Mouse (Mus musculus) ES-Bruce4 (cell line): ENCODE measurements around the gene Plekhm3. TPM values are rescaled to one million over a fixed set of nuclear protein-coding genes. Genes with fewer than 3 reads are reported as not detected.

Experiments used
- H3K27ac ChIP-seq: 2 replicates; pipeline ENCODE4 v1.5.1; 2012; ENCODE audit warnings: low read length, inconsistent platforms; ENCODE audit not compliant: insufficient read depth
- H3K27me3 ChIP-seq: 2 replicates; pipeline ENCODE4 v1.6.1; 2012; ENCODE audit warnings: mild to moderate bottlenecking, low read length, inconsistent platforms; ENCODE audit not compliant: control insufficient read depth, poor library complexity, insufficient read depth, severe bottlenecking
- H3K36me3 ChIP-seq: 2 replicates; pipeline ENCODE4 v1.6.1; 2012; ENCODE audit warnings: inconsistent platforms, mild to moderate bottlenecking, low read length, moderate library complexity; ENCODE audit not compliant: control insufficient read depth, poor library complexity, insufficient read depth, severe bottlenecking
- H3K4me1 ChIP-seq: one replicate; pipeline ENCODE4 v1.8.1; 2011; ENCODE audit warnings: low read length; ENCODE audit not compliant: control insufficient read depth, insufficient read depth
- H3K4me3 ChIP-seq: 2 replicates; pipeline ENCODE4 v1.5.1; 2011; ENCODE audit warnings: low read depth, mild to moderate bottlenecking, low read length
- H3K9ac ChIP-seq: 2 replicates; pipeline ENCODE4 v1.6.1; 2012; ENCODE audit warnings: low read depth, mild to moderate bottlenecking, inconsistent platforms; ENCODE audit not compliant: poor library complexity, severe bottlenecking
- H3K9me3 ChIP-seq: replicated peaks from 2 replicates; pipeline ENCODE4 v1.6.1; 2012; ENCODE audit warnings: mild to moderate bottlenecking, low read length, inconsistent platforms; ENCODE audit not compliant: control insufficient read depth, poor library complexity, insufficient read depth, severe bottlenecking
- CTCF ChIP-seq: IDR thresholded peaks from one replicate; pipeline ENCODE4 v1.8.1; 2011; ENCODE audit warnings: low read depth, low read length
- EP300 ChIP-seq: IDR thresholded peaks from 2 replicates; pipeline ENCODE4 v1.6.1; 2011; ENCODE audit warnings: low read depth, low read length; ENCODE audit not compliant: insufficient read depth
- POLR2A ChIP-seq: IDR thresholded peaks from one replicate; pipeline ENCODE4 v1.8.1; 2011; ENCODE audit warnings: low read length; ENCODE audit not compliant: insufficient read depth
- polyA plus RNA-seq: library from polyadenylated mRNA; stranded (reverse); fragments of >200 nt; gene quantifications from 2 replicates; pipeline ENCODE4 v1.2.4, GENCODE M21; 2011; ENCODE audit warnings: low read depth; ENCODE audit not compliant: missing spikeins, insufficient read depth, insufficient read length

Gene Plekhm3
- polyA plus RNA-seq, 1 experiment: 9.5 TPM

GRCm38 (mm10) chr1:64811956-64812355 is 144.7 kb downstream of the Plekhm3 start:
- TF ChIP-seq POLR2A (no peak), CTCF (no peak), EP300 (no peak)
- H3K4me1 ChIP-seq: no peaks in the 10 kb centered on the region
- no peaks in the 10 kb centered on the region for H3K27me3 ChIP-seq
- H3K36me3 ChIP-seq: no peaks in the 10 kb centered on the region
- H3K9me3 ChIP-seq: no peaks in the 10 kb centered on the region
- H3K9ac ChIP-seq: no peak overlapping the region
- H3K27ac ChIP-seq: no peak overlapping the region
- H3K4me3 ChIP-seq: no peak overlapping the region

- no peak overlapping the region for H3K4me3 ChIP-seq
- TF ChIP-seq POLR2A: no peak
- TF ChIP-seq EP300: no peak
- no peak for TF ChIP-seq CTCF
- H3K36me3 ChIP-seq: no peaks in the 10 kb centered on the region
- no peak overlapping the region for H3K27ac ChIP-seq
- no peaks in the 10 kb centered on the region for H3K4me1 ChIP-seq
- H3K9ac ChIP-seq: no peak overlapping the region
- H3K9me3 ChIP-seq: no peaks in the 10 kb centered on the region
- H3K27me3 ChIP-seq: no peaks in the 10 kb centered on the region
These were observed 147.5 kb downstream of the Plekhm3 start for GRCm38 (mm10) chr1:64809085-64809484.

- Histone ChIP-seq H3K9me3 (no peaks in the 10 kb centered on the region), H3K27me3 (no peaks in the 10 kb centered on the region), H3K4me3 (no peak overlapping the region), H3K27ac (no peak overlapping the region), H3K36me3 (no peaks in the 10 kb centered on the region), H3K4me1 (peaks cover 4% of the 10 kb centered on the region), H3K9ac (no peak overlapping the region)
- TF ChIP-seq POLR2A: no peak
- TF ChIP-seq EP300: no peak
- no peak for TF ChIP-seq CTCF
These were observed 148.9 kb downstream of the Plekhm3 start for GRCm38 (mm10) chr1:64807766-64808165.

GRCm38 (mm10) chr1:64805217-64805616 is 151.4 kb downstream of the Plekhm3 start:
- no peak overlapping the region for H3K27ac ChIP-seq
- TF ChIP-seq POLR2A (no peak), EP300 (no peak), CTCF (no peak)
- H3K36me3 ChIP-seq: no peaks in the 10 kb centered on the region
- H3K4me3 ChIP-seq: no peak overlapping the region
- no peak overlapping the region for H3K9ac ChIP-seq
- no peaks in the 10 kb centered on the region for H3K27me3 ChIP-seq
- no peaks in the 10 kb centered on the region for H3K9me3 ChIP-seq
- peaks cover 4% of the 10 kb centered on the region for H3K4me1 ChIP-seq

- no peak overlapping the region for H3K9ac ChIP-seq
- no peaks in the 10 kb centered on the region for H3K36me3 ChIP-seq
- no peaks in the 10 kb centered on the region for H3K27me3 ChIP-seq
- TF ChIP-seq CTCF (no peak), EP300 (no peak)
- H3K4me1 ChIP-seq: peaks cover 4% of the 10 kb centered on the region
- no peak overlapping the region for H3K27ac ChIP-seq
- no peak overlapping the region for H3K4me3 ChIP-seq
- no peaks in the 10 kb centered on the region for H3K9me3 ChIP-seq
These were observed 154.0 kb downstream of the Plekhm3 start for GRCm38 (mm10) chr1:64802631-64803030.

- Histone ChIP-seq H3K36me3 (no peaks in the 10 kb centered on the region), H3K27me3 (no peaks in the 10 kb centered on the region), H3K4me1 (no peaks in the 10 kb centered on the region), H3K27ac (no peak overlapping the region), H3K9ac (no peak overlapping the region), H3K4me3 (no peak overlapping the region), H3K9me3 (no peaks in the 10 kb centered on the region)
- TF ChIP-seq EP300: no peak
These were observed 159.0 kb downstream of the Plekhm3 start for GRCm38 (mm10) chr1:64797621-64798020.

- no peaks in the 10 kb centered on the region for H3K27me3 ChIP-seq
- TF ChIP-seq CTCF (no peak), POLR2A (no peak), EP300 (no peak)
- H3K36me3 ChIP-seq: no peaks in the 10 kb centered on the region
- H3K4me1 ChIP-seq: no peaks in the 10 kb centered on the region
- H3K27ac ChIP-seq: no peak overlapping the region
- H3K9ac ChIP-seq: no peak overlapping the region
- H3K4me3 ChIP-seq: no peak overlapping the region
- H3K9me3 ChIP-seq: no peaks in the 10 kb centered on the region
These were observed 159.6 kb downstream of the Plekhm3 start for GRCm38 (mm10) chr1:64796867-64797582.
